Mouse (Mus musculus) c-Kit-positive CD71-positive TER-119-negative erythroid progenitor cells, embryonic 14.5 days (primary cell): ENCODE measurements at regions not wholly inside any gene's neighbourhood (a gene's known extent, or its start where the extent isn't known, plus 50 kb on each side); places are given as distances from the start of the nearest gene placed in this dataset.

Source experiments
- DNase-seq: peaks from one replicate; pipeline ENCODE4 v3.0.0-alpha.2; 2013; ENCODE audit warnings: low read depth

DNA sequence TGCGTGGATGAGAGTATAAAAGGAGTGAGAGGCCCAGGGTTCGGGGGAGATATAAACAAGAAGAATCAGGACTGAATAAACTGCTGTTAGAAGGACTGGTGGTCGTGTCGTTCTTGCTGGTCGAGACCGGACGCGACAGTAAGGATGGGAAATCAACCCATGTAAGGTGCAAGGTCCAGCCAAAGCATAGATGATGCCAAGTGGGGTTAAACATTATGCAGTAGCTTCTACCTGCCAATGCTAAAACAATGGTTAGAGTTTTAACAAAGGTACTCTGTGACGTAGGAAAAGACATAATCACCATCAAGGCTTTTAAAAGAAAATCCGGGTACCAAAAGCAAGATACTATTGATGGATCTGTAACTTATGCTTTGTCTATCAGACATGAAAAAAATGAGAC, 58.4 kb upstream of the Tmc1 start:
- no peak for DNase-seq

DNA sequence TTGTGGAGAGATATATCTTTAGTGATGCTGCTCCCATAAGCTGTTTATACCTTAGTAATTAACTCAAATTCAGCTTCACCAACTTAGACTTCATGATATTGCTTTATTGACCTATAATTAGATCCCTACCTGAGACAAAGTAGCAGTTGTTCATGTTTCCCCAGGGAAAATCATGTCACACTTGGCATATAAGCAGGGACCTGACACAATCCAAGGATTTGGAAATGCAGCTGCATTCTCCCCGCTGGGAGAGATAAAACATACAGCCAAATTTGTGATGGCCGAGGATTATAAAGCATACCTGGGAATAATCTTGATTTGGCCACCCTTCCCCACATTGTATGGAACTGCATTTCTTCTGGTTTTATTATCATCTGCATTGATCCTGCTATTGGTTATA, 55.6 kb upstream of the Tmc1 start:
- DNase-seq = no peak

DNA sequence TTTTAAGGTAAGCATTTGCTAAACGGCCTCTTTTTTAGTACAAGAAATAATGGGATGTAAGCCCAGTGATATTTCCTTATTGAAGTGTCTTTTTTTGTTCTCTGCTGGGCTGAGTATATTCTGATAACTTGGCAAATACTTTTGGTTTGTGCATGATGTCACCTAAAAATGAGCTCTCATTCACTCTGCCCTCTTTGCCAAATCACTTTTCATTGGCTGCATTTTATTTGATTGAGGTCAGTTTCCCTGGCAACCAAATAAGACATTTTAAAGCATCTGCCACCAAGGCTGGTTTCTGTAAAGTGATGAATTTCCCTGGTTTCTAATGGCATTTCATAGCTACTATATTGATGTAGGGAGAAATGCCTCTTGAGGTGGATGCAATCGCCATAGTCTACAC, 50.4 kb upstream of the Tmc1 start:
- no peak for DNase-seq
